Mouse (Mus musculus) embryo, embryonic 9.5 days (tissue): ENCODE results near the gene Ccdc114.
"Not testable (repeated sequence)": the region's sequence is repeated elsewhere in the genome, so short reads cannot be mapped to it uniquely, and the experiment has no call there.

ENCODE experiments used
- DNase-seq: peaks from one replicate; pipeline ENCODE4 v3.0.0-alpha.2; 2017; ENCODE audit errors: extremely low spot score

Gene Ccdc114

GRCm38 (mm10) chr7:45917926-45918325, 5.9 kb upstream of the Ccdc114 start:
- DNase-seq, result no peak

GRCm38 (mm10) chr7:45919083-45919671, 4.7 kb upstream of the Ccdc114 start:
- DNase-seq, result no peak

GRCm38 (mm10) chr7:45919761-45920160, 4.1 kb upstream of the Ccdc114 start:
- no peak for DNase-seq

- DNase-seq, result no peak
Measured at GRCm38 (mm10) chr7:45920583-45921241, 3.2 kb upstream of the Ccdc114 start.

- no peak for DNase-seq
Measured at GRCm38 (mm10) chr7:45921242-45921621, 2.6 kb upstream of the Ccdc114 start, which contains the start of gene Emp3. Emp3 (minus strand) TSS chr7:45921404.

GRCm38 (mm10) chr7:45921950-45922600, 1.8 kb upstream of the Ccdc114 start:
- DNase-seq, result no peak

GRCm38 (mm10) chr7:45922928-45923761, 727 bp upstream of the Ccdc114 start:
- DNase-seq, result peak; percentile 94

- peak; percentile 61 for DNase-seq
Measured at GRCm38 (mm10) chr7:45924429-45924816, 551 bp downstream of the Ccdc114 start.

GRCm38 (mm10) chr7:45928626-45929295, 4.9 kb downstream of the Ccdc114 start:
- DNase-seq, result no peak

- no peak for DNase-seq
Measured at GRCm38 (mm10) chr7:45929688-45930087, 5.8 kb downstream of the Ccdc114 start.

GRCm38 (mm10) chr7:45933766-45934165, 9.9 kb downstream of the Ccdc114 start:
- DNase-seq, result not testable (repeated sequence)

- DNase-seq, result peak; percentile 62
Measured at GRCm38 (mm10) chr7:45935114-45935513, 11.2 kb downstream of the Ccdc114 start.

- no peak for DNase-seq
Measured at GRCm38 (mm10) chr7:45939836-45940235, 16.0 kb downstream of the Ccdc114 start.

GRCm38 (mm10) chr7:45941986-45942385, 18.1 kb downstream of the Ccdc114 start:
- no peak for DNase-seq

GRCm38 (mm10) chr7:45943280-45943679, 19.4 kb downstream of the Ccdc114 start:
- not testable (repeated sequence) for DNase-seq

- no peak for DNase-seq
Measured at GRCm38 (mm10) chr7:45949061-45949460, 25.2 kb downstream of the Ccdc114 start.

- DNase-seq, result no peak
Measured at GRCm38 (mm10) chr7:45956611-45957010, 32.7 kb downstream of the Ccdc114 start.

GRCm38 (mm10) chr7:45971831-45972723, 48.2 kb downstream of the Ccdc114 start:
- no peak for DNase-seq

- no peak for DNase-seq
Measured at GRCm38 (mm10) chr7:45973271-45973687, 49.4 kb downstream of the Ccdc114 start.

GRCm38 (mm10) chr7:45974103-45974502, 50.2 kb downstream of the Ccdc114 start:
- DNase-seq, result no peak

GRCm38 (mm10) chr7:45974512-45974911, 50.6 kb downstream of the Ccdc114 start:
- DNase-seq, result no peak
